Mouse (Mus musculus) layer of hippocampus, postnatal 36 days (tissue): ENCODE results near the gene Vav1. TPM values are rescaled to one million over a fixed set of nuclear protein-coding genes. Genes with fewer than 3 reads are reported as not detected.

Experiments used
- DNase-seq, 2 experiments: peaks; one replicate each; pipeline ENCODE4 v3.0.0; 2022
- total RNA-seq, 2 experiments: library from RNA; stranded (reverse); gene quantifications; 2 replicates each; pipeline ENCODE4 v1.2.3; 2021

The Vav1 gene
- total RNA-seq, 2 experiments from 2014 or later: 3.0 to 3.7 TPM

- DNase-seq: no peak
Measured at GRCm38 (mm10) chr17:57341568-57341967, 62.7 kb downstream of the Vav1 start.

DNA sequence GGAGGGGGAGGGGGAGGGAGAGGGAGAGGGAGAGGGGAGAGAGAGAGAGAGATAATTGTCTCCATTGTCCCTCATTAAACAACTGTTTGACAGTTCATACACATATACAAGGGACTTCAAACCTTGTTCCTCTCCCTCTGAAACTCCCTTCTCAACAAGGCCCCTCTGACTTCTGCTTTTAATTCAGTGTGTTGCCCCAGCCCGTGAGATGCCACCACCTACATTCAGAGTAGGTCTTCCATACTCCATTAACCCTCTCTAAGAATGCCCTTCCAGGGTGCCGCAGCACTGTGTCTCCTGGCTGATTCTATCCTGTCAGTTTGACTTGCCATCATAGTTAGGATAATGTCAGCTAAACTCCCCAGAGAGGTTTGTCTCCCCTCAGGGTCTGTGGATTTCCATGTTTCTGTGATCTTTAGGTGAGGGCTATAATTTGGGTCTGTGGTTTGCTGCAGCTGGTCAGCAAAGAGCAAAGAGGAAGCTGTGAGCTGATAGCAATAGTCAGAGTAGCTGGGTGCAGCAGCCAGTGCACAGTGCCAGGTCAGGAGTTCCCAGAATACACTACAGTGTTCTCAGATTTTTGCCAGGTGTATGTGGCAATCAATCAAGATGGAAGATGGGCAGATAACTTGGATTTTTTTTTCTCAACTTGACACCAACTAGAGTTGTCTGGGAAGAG, 65.3 kb downstream of the Vav1 start:
- DNase-seq: no peak

- DNase-seq: no peak
Measured at GRCm38 (mm10) chr17:57347017-57347416, 68.1 kb downstream of the Vav1 start.

DNA sequence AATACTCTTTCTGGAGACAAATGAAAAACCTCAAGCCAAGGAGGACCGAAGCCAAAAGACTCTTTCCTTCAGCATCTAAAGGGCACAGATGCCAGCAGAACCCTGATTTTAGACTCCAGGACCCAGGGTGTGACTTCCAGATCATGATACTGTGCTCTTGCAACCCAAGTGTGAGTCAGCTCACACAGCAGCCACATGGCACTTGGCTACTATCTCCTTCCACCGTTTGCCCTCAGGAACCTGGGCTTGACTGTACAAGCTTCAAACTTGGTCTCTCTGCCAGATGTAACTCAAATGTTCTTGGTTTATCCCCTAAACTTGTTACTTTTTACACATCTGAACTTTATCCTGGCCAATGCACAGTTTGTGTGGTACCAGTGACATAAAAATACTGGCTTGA, 68.9 kb downstream of the Vav1 start:
- DNase-seq: no peak

DNA sequence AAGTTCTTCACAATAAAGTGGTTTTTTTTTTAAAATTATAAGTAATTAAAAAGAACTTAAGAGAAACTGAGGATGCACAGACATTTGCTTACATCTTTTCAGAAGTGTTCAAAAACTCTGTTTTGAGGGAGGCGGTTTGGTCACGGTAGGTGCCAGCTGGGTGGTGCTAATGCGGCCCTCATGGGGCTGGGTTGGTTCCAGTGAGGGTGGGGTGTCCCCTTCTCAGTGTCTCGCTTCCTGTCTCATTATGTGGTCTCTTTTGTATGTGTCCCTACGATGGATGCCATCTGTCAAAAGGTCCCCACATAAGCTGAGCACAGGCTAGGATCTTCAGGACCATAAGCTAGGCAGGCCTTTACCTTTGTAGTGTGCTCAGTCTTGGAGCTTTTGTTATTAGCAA, 70.2 kb downstream of the Vav1 start:
- no peak for DNase-seq

DNA sequence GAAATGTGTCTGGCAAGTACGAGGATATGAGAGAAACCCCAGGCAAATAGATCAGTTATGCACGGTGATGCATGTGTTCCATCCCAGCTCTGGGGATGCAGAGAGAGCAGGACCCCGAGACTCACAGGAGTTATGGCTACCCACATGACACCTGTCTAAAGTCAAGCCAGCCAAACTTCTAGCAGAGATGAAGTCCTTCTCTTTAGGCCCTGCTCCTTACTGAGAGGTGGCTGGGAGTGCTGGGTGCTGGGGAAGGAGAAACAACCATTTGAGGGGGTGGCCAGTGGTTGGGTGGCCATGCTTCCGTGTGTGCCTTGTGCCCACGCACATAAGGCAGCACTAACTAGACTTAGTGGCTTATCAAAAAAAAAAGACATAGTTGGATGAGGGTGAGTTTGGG, 71.3 kb downstream of the Vav1 start:
- no peak for DNase-seq

GRCm38 (mm10) chr17:57351107-57351506, 72.2 kb downstream of the Vav1 start:
- no peak for DNase-seq

DNA sequence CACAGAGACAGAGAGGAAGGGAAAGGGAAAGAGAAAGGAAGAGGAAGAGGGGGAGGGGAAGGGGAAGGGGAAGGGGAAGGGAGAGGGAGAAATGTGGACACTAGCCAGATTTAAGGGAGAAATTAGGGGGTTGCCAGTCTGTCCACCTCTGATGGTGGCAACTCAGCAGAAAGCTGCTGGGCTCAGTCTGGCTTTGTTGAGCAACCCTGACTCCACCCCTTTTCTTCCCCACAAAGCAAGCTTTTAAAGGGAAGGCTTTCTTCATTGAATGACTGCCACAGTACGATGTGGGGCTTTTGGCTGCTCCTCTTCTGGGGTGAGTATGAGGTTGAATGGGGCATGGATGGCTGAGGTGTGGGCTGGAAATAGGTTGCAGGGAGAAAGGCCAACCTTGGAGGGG, 79.5 kb downstream of the Vav1 start, which contains the start of gene Adgre1:
TSS of gene Adgre1 (plus strand) at position 251 of the 400 bp plus-strand sequence.
- DNase-seq: no peak

DNA sequence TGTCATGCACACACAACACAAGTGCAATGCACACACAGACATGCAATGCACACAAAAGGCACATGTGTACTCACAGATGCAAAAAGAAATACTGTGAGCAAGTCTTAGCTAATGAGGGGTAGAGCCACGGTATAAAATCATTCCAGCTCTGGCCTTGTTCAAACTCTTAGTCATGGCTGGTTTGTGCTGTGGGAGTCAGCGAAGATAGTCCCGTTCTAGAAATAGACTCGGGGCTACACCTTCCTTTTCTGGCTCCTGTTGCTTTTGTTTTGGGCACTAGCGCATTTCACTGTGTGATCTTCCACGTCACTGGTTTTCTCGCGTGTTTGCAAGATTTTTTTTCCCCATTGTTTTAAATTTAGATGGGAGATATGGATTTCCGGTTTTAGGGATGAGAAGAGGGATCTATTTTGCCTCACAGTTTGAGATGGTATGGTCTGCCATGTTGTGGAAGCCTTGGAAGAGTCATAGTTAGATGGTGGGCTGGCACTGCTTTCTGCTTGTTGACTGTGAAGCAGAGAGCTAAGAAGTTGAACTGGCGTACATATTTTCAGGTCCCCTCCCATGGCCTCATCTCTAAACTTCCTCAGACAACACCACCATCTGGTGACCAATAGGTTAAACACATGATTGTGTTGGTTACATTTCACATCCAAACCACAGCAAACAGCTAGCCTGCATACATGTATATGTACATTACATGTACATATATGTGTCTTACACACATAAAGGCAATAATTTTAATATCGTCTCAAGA, 80.8 kb downstream of the Vav1 start:
- no peak for DNase-seq

Other genes with a start within 250 kb of the Vav1 start
- gene Khsrp, start 247.6 kb upstream of the Vav1 start, total RNA-seq: 100 to 1,000 TPM; 111 to 121 TPM
- not detected for gene Slc25a41, start 237.4 kb upstream of the Vav1 start, total RNA-seq
- gene Crb3, start 220.0 kb upstream of the Vav1 start, total RNA-seq: under 1 TPM; 0.47 to 0.63 TPM
- 100 to 1,000 TPM; 363 to 374 TPM for gene Slc25a23, start 219.2 kb upstream of the Vav1 start, total RNA-seq
- gene Dennd1c, start 200.6 kb upstream of the Vav1 start, total RNA-seq: 1 to 10 TPM in 1 of 2 experiments, under 1 TPM in 1; 0.92 to 1.0 TPM
- 100 to 1,000 TPM; 553 to 593 TPM for gene Tubb4a, start 191.3 kb upstream of the Vav1 start, total RNA-seq
- gene Tnfsf9, start 173.8 kb upstream of the Vav1 start, total RNA-seq: 1 to 10 TPM in 1 of 2 experiments, under 1 TPM in 1; 0.88 to 1.1 TPM
- gene Cd70, start 129.3 kb upstream of the Vav1 start, total RNA-seq: under 1 TPM in 1 of 2 experiments, not detected in 1; 0.57 TPM
- gene Tnfsf14, start 84.9 kb upstream of the Vav1 start, total RNA-seq: not detected
- 1 to 10 TPM; 1.1 to 2.4 TPM for gene C3, start 51.0 kb upstream of the Vav1 start, total RNA-seq
- gene Gpr108, start 30.7 kb upstream of the Vav1 start, total RNA-seq: 10 to 100 TPM; 23.6 to 25.4 TPM
- 1 to 10 TPM; 7.9 to 8.2 TPM for gene Trip10, start 29.6 kb upstream of the Vav1 start, total RNA-seq
- 1 to 10 TPM; 5.2 to 5.6 TPM for gene Adgre1, start 79.6 kb downstream of the Vav1 start, total RNA-seq